7 mouse cellular contexts compared by ENCODE assay signal in genomic region chr1:164247971-164248370, GRCm38 (mm10). TPM values are rescaled to one million over a fixed set of nuclear protein-coding genes. Genes with fewer than 3 reads are reported as not detected.
A peak's percentile ranks its signal among the peaks of the same experiment; 100 is the strongest.
DNase-seq lines count a peak whose midpoint lies in the region; ATAC-seq and TF ChIP-seq lines count a peak whose summit lies in the region.

No protein-coding gene starts in this region.

- peak overlapping the region; percentile 58 for H3K4me2 ChIP-seq in embryonic facial prominence, embryonic 12.5 days (replicated peaks)
- peak overlapping the region; percentile 39 for H3K4me2 ChIP-seq in hindbrain, embryonic 11.5 days (replicated peaks; ENCODE audit: low read depth, low read length)
- peak overlapping the region; percentile 86 for H3K4me2 ChIP-seq in lung, embryonic 15.5 days

- DNase-seq in A20 (ENCODE audit: low read depth, low spot score), result peak; percentile 68
- peak; percentile 38 for DNase-seq in hindbrain, embryonic 11.5 days (ENCODE audit: low spot score)
- DNase-seq in skeletal muscle tissue, adult 2 months (ENCODE audit: low read depth, low spot score), result peak; percentile 46
- DNase-seq in urinary bladder, postnatal 14 days (ENCODE audit: low spot score), result no peak

- 0 out of 2 replicates have a peak, but pooled peaks cover 1% of the 10 kb centered on the region for H3K27me3 ChIP-seq in E14TG2a.4 (ENCODE audit: insufficient read depth, low read length)
- H3K27me3 ChIP-seq in embryonic facial prominence, embryonic 12.5 days, result no peaks in the 10 kb centered on the region
- no peaks in the 10 kb centered on the region for H3K27me3 ChIP-seq in hindbrain, embryonic 11.5 days (ENCODE audit: control insufficient read depth, insufficient read depth, low read length)
- no peaks in the 10 kb centered on the region for H3K27me3 ChIP-seq in lung, embryonic 15.5 days

- no peak overlapping the region for H3K27ac ChIP-seq in embryonic facial prominence, embryonic 12.5 days
- no peak overlapping the region; the same call in 1 of the 2 replicates for H3K27ac ChIP-seq in hindbrain, embryonic 11.5 days (ENCODE audit: low read depth, low read length)
- peak overlapping the region; percentile 94 for H3K27ac ChIP-seq in lung, embryonic 15.5 days

- TF ChIP-seq CTCF in E14TG2a.4 (conservative IDR thresholded peaks at IDR 0.05; ENCODE audit: low read length), result no peak

- H3K36me3 ChIP-seq in E14TG2a.4 (ENCODE audit: insufficient read depth, low read length), result peaks cover 9% of the 10 kb centered on the region
- H3K36me3 ChIP-seq in embryonic facial prominence, embryonic 12.5 days, result no peaks in the 10 kb centered on the region
- no peaks in the 10 kb centered on the region for H3K36me3 ChIP-seq in hindbrain, embryonic 11.5 days (ENCODE audit: control insufficient read depth, insufficient read depth, low read length)
- no peaks in the 10 kb centered on the region for H3K36me3 ChIP-seq in lung, embryonic 15.5 days

- no peak for ATAC-seq in embryonic facial prominence, embryonic 12.5 days (ENCODE audit: insufficient number of reproducible peaks, insufficient read depth, low FRiP score, low TSS enrichment)
- ATAC-seq in hindbrain, embryonic 11.5 days (ENCODE audit: low FRiP score), result no peak
- ATAC-seq in lung, embryonic 15.5 days (ENCODE audit: borderline replicate concordance, extremely low read depth, low FRiP score, low TSS enrichment), result no peak

- H3K9ac ChIP-seq in embryonic facial prominence, embryonic 12.5 days, result peak overlapping the region; percentile 24; the same call in 1 of the 2 replicates
- peak overlapping the region; percentile 28; the same call in 1 of the 2 replicates for H3K9ac ChIP-seq in hindbrain, embryonic 11.5 days (ENCODE audit: low read depth, low read length)
- peak overlapping the region; percentile 55; the same call in 1 of the 2 replicates for H3K9ac ChIP-seq in lung, embryonic 15.5 days

- WGBS in embryonic facial prominence, embryonic 12.5 days, result 7% methylated on average over 10 of the region's 10 CpGs
- WGBS in hindbrain, embryonic 11.5 days, result 11% methylated on average over 10 of the region's 10 CpGs
- 17% methylated on average over 10 of the region's 10 CpGs for WGBS in lung, embryonic 15.5 days

- peaks cover 44% of the 10 kb centered on the region for H3K4me1 ChIP-seq in E14TG2a.4 (replicated peaks; ENCODE audit: low read depth, low read length)
- peaks cover 19% of the 10 kb centered on the region for H3K4me1 ChIP-seq in embryonic facial prominence, embryonic 12.5 days
- peaks cover 6% of the 10 kb centered on the region; the same call in 1 of the 2 replicates for H3K4me1 ChIP-seq in hindbrain, embryonic 11.5 days (replicated peaks; ENCODE audit: control insufficient read depth, insufficient read depth, low read length)
- peaks cover 27% of the 10 kb centered on the region for H3K4me1 ChIP-seq in lung, embryonic 15.5 days

- H3K4me3 ChIP-seq in E14TG2a.4 (replicated peaks; ENCODE audit: low read length), result peak overlapping the region; percentile 86
- H3K4me3 ChIP-seq in embryonic facial prominence, embryonic 12.5 days, result peak overlapping the region; percentile 72
- H3K4me3 ChIP-seq in hindbrain, embryonic 11.5 days (ENCODE audit: low read depth, low read length), result peak overlapping the region; percentile 69
- peak overlapping the region; percentile 71 for H3K4me3 ChIP-seq in lung, embryonic 15.5 days

- H3K9me3 ChIP-seq in E14TG2a.4 (ENCODE audit: low read length), result no peaks in the 10 kb centered on the region
- H3K9me3 ChIP-seq in embryonic facial prominence, embryonic 12.5 days, result no peaks in the 10 kb centered on the region
- H3K9me3 ChIP-seq in hindbrain, embryonic 11.5 days (ENCODE audit: control insufficient read depth, low read length), result no peaks in the 10 kb centered on the region
- H3K9me3 ChIP-seq in lung, embryonic 15.5 days, result no peaks in the 10 kb centered on the region

RNA-seq across cellular contexts. Expression of gene Slc19a2, which starts 0.9 kb away (rescaled TPM):
- polyA plus RNA-seq in embryonic facial prominence, embryonic 12.5 days (2016; fragmentation: Nextera tagmentation; extraction: Ambion mirVana), result 10.1 and 11.7 TPM in 2 replicates
- 9.2 and 9.4 TPM in 2 replicates for polyA plus RNA-seq in hindbrain, embryonic 11.5 days (2014; fragmentation: Nextera tagmentation; extraction: Ambion mirVana)
- polyA plus RNA-seq in lung, embryonic 15.5 days (2015; fragmentation: Nextera tagmentation; extraction: Ambion mirVana), result 7.5 and 8.0 TPM in 2 replicates

RNA-seq across cellular contexts. Expression of gene Ccdc181, which starts 27.4 kb away (rescaled TPM):
- polyA plus RNA-seq in embryonic facial prominence, embryonic 12.5 days (2016; fragmentation: Nextera tagmentation; extraction: Ambion mirVana), result 7.4 and 8.3 TPM in 2 replicates
- polyA plus RNA-seq in hindbrain, embryonic 11.5 days (2014; fragmentation: Nextera tagmentation; extraction: Ambion mirVana), result 16.3 and 18.1 TPM in 2 replicates
- 8.1 and 8.3 TPM in 2 replicates for polyA plus RNA-seq in lung, embryonic 15.5 days (2015; fragmentation: Nextera tagmentation; extraction: Ambion mirVana)

RNA-seq across cellular contexts. Expression of gene Nme7, which starts 56.0 kb away (rescaled TPM):
- polyA plus RNA-seq in embryonic facial prominence, embryonic 12.5 days (2016; fragmentation: Nextera tagmentation; extraction: Ambion mirVana), result 36.5 and 41.0 TPM in 2 replicates
- 30.4 and 32.8 TPM in 2 replicates for polyA plus RNA-seq in hindbrain, embryonic 11.5 days (2014; fragmentation: Nextera tagmentation; extraction: Ambion mirVana)
- 43.4 and 44.1 TPM in 2 replicates for polyA plus RNA-seq in lung, embryonic 15.5 days (2015; fragmentation: Nextera tagmentation; extraction: Ambion mirVana)

RNA-seq across cellular contexts. Expression of gene Blzf1, which starts 59.3 kb away (rescaled TPM):
- 28.7 and 29.5 TPM in 2 replicates for polyA plus RNA-seq in embryonic facial prominence, embryonic 12.5 days (2016; fragmentation: Nextera tagmentation; extraction: Ambion mirVana)
- 28.8 and 30.8 TPM in 2 replicates for polyA plus RNA-seq in hindbrain, embryonic 11.5 days (2014; fragmentation: Nextera tagmentation; extraction: Ambion mirVana)
- polyA plus RNA-seq in lung, embryonic 15.5 days (2015; fragmentation: Nextera tagmentation; extraction: Ambion mirVana), result 31.9 and 32.4 TPM in 2 replicates
